Mouse (Mus musculus) kidney, adult 2 months (tissue): ENCODE results near the gene Tmem54.

ENCODE experiments used
- CTCF ChIP-seq: fragments of 200-500 bp; conservative IDR thresholded peaks from 2 replicates; pipeline ENCODE4 v1.5.1; 2011; ENCODE audit warnings: low read depth, mild to moderate bottlenecking, control low read depth, low read length, moderate library complexity, mixed read lengths; ENCODE audit not compliant: insufficient read depth, insufficient read length
- POLR2A ChIP-seq: fragments of 200-500 bp; IDR thresholded peaks from one replicate; pipeline ENCODE4 v1.6.1; 2011; ENCODE audit warnings: low read depth, low read length, control low read depth

GRCm38 (mm10) chr4:129143509-129143908 is 38.2 kb downstream of the Tmem54 start:
- TF ChIP-seq CTCF: no peak
- no peak for TF ChIP-seq POLR2A
